Mouse (Mus musculus): ENCODE results near the gene Arhgap9. TPM values are rescaled to one million over a fixed set of nuclear protein-coding genes. Genes with fewer than 3 reads are reported as not detected.
"Not testable (repeated sequence)": the region's sequence is repeated elsewhere in the genome, so short reads cannot be mapped to it uniquely, and the experiment has no call there.

Gene Arhgap9
- polyA plus RNA-seq, 1 experiment from 2014 or later: 15.1 TPM

- Histone ChIP-seq H3K4me1 (replicated peaks) (peaks cover 42% of the 10 kb centered on the region), H3K27ac (peak within 1 kb of the TSS; percentile 92), H3K27me3 (no peaks in the 10 kb centered on the region), H3K9ac (peak within 1 kb of the TSS; percentile 96), H3K9me3 (replicated peaks) (no peaks in the 10 kb centered on the region), H3K4me3 (replicated peaks) (peak within 1 kb of the TSS; percentile 90), H3K4me2 (peak within 1 kb of the TSS; percentile 90), H3K36me3 (peaks cover 36% of the 10 kb centered on the region)
- DNase-seq (peak; percentile 90), ATAC-seq (ENCODE audit: low read depth) (peak; percentile 95)
- WGBS (ENCODE audit: insufficient replicate concordance): under 1% methylated on average over 65 of the region's 65 CpGs
These were observed 10.0 kb upstream of the Arhgap9 start, which contains the start of gene Mars for GRCm38 (mm10) chr10:127311476-127312355. Gene Mars (minus strand): TSS chr10:127311786.

- H3K27me3 ChIP-seq: no peaks in the 10 kb centered on the region
- DNase-seq (peak; percentile 79), ATAC-seq (ENCODE audit: low read depth) (peak; percentile 47)
- peak overlapping the region; percentile 96 for H3K9ac ChIP-seq
- peaks cover 30% of the 10 kb centered on the region for H3K36me3 ChIP-seq
- peak overlapping the region; percentile 90 for H3K4me2 ChIP-seq
- H3K9me3 ChIP-seq (replicated peaks): no peaks in the 10 kb centered on the region
- peaks cover 48% of the 10 kb centered on the region for H3K4me1 ChIP-seq (replicated peaks)
- H3K27ac ChIP-seq: peak overlapping the region; percentile 84
- H3K4me3 ChIP-seq (replicated peaks): peak overlapping the region; percentile 90
- 2% methylated on average over 4 of the region's 4 CpGs for WGBS (ENCODE audit: insufficient replicate concordance)
These were observed 9.4 kb upstream of the Arhgap9 start for GRCm38 (mm10) chr10:127312356-127312676.

DNA sequence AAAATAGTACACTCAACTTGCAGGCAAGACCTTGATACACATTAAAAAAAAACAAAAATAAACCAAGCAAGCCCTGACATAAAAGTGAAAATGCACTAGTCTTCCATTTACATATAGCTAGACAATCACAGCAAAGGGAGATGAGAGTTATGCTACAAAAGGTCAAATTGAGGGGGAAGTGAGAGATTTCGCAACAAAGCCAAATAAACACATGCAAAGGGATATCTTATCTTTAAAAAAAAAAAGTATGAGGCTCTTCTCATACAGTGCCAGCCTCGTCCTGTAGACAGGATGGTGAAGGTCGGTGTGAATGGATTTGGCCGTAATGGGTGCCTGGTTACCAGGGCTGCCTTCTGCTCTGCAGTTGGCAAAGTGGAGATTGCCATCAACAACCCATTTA is 8.9 kb upstream of the Arhgap9 start:
- Histone ChIP-seq H3K27ac (peak overlapping the region; percentile 84), H3K27me3 (no peaks in the 10 kb centered on the region), H3K4me2 (peak overlapping the region; percentile 90), H3K4me1 (replicated peaks) (peaks cover 53% of the 10 kb centered on the region), H3K9ac (peak overlapping the region; percentile 96; the same call in 1 of the 2 replicates), H3K9me3 (replicated peaks) (no peaks in the 10 kb centered on the region), H3K4me3 (replicated peaks) (peak overlapping the region; percentile 90; the same call in 1 of the 2 replicates), H3K36me3 (peaks cover 25% of the 10 kb centered on the region)
- DNase-seq (no peak), ATAC-seq (ENCODE audit: low read depth) (no peak)
- WGBS (ENCODE audit: insufficient replicate concordance): 43% methylated on average over 4 of the region's 4 CpGs

- H3K4me2 ChIP-seq; H3K27ac ChIP-seq; H3K4me3 ChIP-seq (replicated peaks); ATAC-seq (ENCODE audit: low read depth); H3K9me3 ChIP-seq (replicated peaks); DNase-seq; H3K27me3 ChIP-seq; H3K9ac ChIP-seq: not testable (repeated sequence)
- Histone ChIP-seq H3K4me1 (replicated peaks) (peaks cover 58% of the 10 kb centered on the region), H3K36me3 (peaks cover 18% of the 10 kb centered on the region)
- 81% methylated on average over 5 of the region's 5 CpGs for WGBS (ENCODE audit: insufficient replicate concordance)
These were observed 8.2 kb upstream of the Arhgap9 start for GRCm38 (mm10) chr10:127313516-127313915.

DNA sequence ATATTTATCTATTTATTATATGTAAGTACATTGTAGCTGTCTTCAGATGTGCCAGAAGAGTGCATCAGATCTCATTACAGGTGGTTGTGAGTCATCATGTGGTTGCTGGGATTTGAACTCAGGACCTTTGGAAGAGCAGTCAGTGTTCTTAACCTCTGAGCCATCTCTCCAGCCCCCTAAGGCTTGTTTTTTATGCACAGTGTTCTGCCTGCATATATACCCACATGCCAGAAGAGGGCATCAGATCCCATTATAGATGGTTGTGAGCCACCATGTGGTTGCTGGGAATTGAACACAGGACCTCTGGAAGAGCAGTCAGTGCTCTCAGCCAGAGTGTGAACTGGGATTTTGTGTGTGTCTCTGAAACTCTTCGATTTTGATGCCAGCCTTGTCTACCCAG is 6.8 kb upstream of the Arhgap9 start:
- H3K27ac ChIP-seq; H3K36me3 ChIP-seq; H3K9me3 ChIP-seq (replicated peaks); H3K27me3 ChIP-seq; H3K9ac ChIP-seq; DNase-seq; H3K4me3 ChIP-seq (replicated peaks); H3K4me2 ChIP-seq; ATAC-seq (ENCODE audit: low read depth): not testable (repeated sequence)
- peaks cover 51% of the 10 kb centered on the region for H3K4me1 ChIP-seq (replicated peaks)
- 59% methylated on average over 1 of the region's 1 CpGs for WGBS (ENCODE audit: insufficient replicate concordance)

- Histone ChIP-seq H3K9ac (no peak overlapping the region), H3K27me3 (no peaks in the 10 kb centered on the region), H3K9me3 (replicated peaks) (no peaks in the 10 kb centered on the region), H3K36me3 (no peaks in the 10 kb centered on the region), H3K4me3 (replicated peaks) (no peak overlapping the region), H3K27ac (peak overlapping the region; percentile 73), H3K4me2 (no peak overlapping the region), H3K4me1 (replicated peaks) (peaks cover 44% of the 10 kb centered on the region)
- WGBS (ENCODE audit: insufficient replicate concordance): 14% methylated on average over 2 of the region's 2 CpGs
- DNase-seq (no peak), ATAC-seq (ENCODE audit: low read depth) (peak; percentile 82)
These were observed 4.5 kb upstream of the Arhgap9 start for GRCm38 (mm10) chr10:127317277-127317676.

GRCm38 (mm10) chr10:127318009-127318408 is 3.8 kb upstream of the Arhgap9 start:
- DNase-seq (no peak), ATAC-seq (ENCODE audit: low read depth) (no peak)
- Histone ChIP-seq H3K9me3 (replicated peaks) (no peaks in the 10 kb centered on the region), H3K36me3 (no peaks in the 10 kb centered on the region), H3K27me3 (no peaks in the 10 kb centered on the region), H3K27ac (peak overlapping the region; percentile 73), H3K4me1 (replicated peaks) (peaks cover 44% of the 10 kb centered on the region), H3K4me2 (no peak overlapping the region), H3K9ac (no peak overlapping the region), H3K4me3 (replicated peaks) (no peak overlapping the region)
- WGBS (ENCODE audit: insufficient replicate concordance): 21% methylated on average over 4 of the region's 4 CpGs

GRCm38 (mm10) chr10:127319969-127320368 is 1.8 kb upstream of the Arhgap9 start:
- no peak for DNase-seq
- Histone ChIP-seq H3K4me3 (replicated peaks) (no peak overlapping the region), H3K9ac (no peak overlapping the region), H3K4me1 (replicated peaks) (peaks cover 57% of the 10 kb centered on the region), H3K27me3 (peaks cover 3% of the 10 kb centered on the region; the same call in 1 of the 2 replicates), H3K36me3 (no peaks in the 10 kb centered on the region), H3K4me2 (no peak overlapping the region), H3K27ac (no peak overlapping the region), H3K9me3 (replicated peaks) (no peaks in the 10 kb centered on the region)
- ATAC-seq (ENCODE audit: low read depth): no peak
- 76% methylated on average over 7 of the region's 7 CpGs for WGBS (ENCODE audit: insufficient replicate concordance)

DNA sequence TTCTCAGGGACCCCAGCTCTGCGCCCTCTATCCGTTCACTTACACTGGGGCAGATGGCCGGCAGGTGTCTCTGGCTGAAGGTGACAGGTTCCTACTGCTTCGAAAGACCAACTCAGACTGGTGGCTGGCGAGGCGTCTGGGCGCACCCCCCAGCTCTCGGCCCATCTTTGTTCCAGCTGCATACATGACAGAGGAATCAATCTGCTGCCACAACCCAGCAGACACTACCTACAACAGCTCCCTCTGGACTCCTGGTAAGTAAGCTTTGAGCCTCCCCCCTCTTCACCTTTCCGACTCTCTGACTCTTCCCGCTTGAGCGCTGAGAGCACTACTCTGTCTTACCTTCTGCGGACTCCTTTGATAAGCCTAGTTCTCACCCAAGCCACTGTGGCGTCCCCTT is 414 bp downstream of the Arhgap9 start:
- H3K27ac ChIP-seq: no peak overlapping the region
- H3K27me3 ChIP-seq: peaks cover 25% of the 10 kb centered on the region
- H3K4me2 ChIP-seq: no peak overlapping the region
- no peak for DNase-seq
- ATAC-seq (ENCODE audit: low read depth): no peak
- no peaks in the 10 kb centered on the region for H3K36me3 ChIP-seq
- 73% methylated on average over 13 of the region's 13 CpGs for WGBS (ENCODE audit: insufficient replicate concordance)
- no peak overlapping the region for H3K9ac ChIP-seq
- no peaks in the 10 kb centered on the region for H3K9me3 ChIP-seq (replicated peaks)
- H3K4me3 ChIP-seq (replicated peaks): no peak overlapping the region
- H3K4me1 ChIP-seq (replicated peaks): peaks cover 66% of the 10 kb centered on the region

DNA sequence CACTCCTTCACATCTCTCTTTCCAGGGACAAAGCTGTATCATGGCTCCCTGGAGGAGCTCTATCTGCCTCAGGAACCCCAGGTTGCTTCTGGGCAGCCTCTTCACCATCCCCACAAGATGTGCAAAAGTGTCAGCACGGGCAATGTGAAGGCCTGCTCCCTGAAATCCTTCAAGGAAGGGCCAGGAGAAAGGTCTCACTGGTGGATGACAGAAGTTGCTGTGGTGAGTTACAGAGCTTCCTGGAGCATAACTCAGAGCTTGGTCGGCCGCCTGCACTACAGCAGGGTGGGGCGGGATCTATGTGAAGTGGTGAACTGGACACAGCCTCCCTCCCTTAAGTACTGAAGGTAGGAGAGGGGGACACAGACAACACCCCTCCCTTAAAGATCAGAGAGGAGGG is 905 bp downstream of the Arhgap9 start:
- H3K36me3 ChIP-seq: no peaks in the 10 kb centered on the region
- no peak overlapping the region for H3K4me2 ChIP-seq
- no peaks in the 10 kb centered on the region for H3K9me3 ChIP-seq (replicated peaks)
- H3K4me1 ChIP-seq (replicated peaks): peaks cover 65% of the 10 kb centered on the region
- WGBS (ENCODE audit: insufficient replicate concordance): 48% methylated on average over 4 of the region's 4 CpGs
- peak overlapping the region; percentile 69 for H3K27ac ChIP-seq
- no peak for ATAC-seq (ENCODE audit: low read depth)
- DNase-seq: no peak
- 0 out of 2 replicates have a peak overlapping the region, but pooled peaks have one; percentile 36 for H3K4me3 ChIP-seq (replicated peaks)
- H3K27me3 ChIP-seq: peaks cover 30% of the 10 kb centered on the region
- H3K9ac ChIP-seq: no peak overlapping the region; the same call in 1 of the 2 replicates

- DNase-seq (no peak), ATAC-seq (ENCODE audit: low read depth) (no peak)
- Histone ChIP-seq H3K27me3 (peaks cover 32% of the 10 kb centered on the region), H3K27ac (peak overlapping the region; percentile 69), H3K4me2 (peak overlapping the region; percentile 44), H3K36me3 (no peaks in the 10 kb centered on the region), H3K4me1 (replicated peaks) (peaks cover 62% of the 10 kb centered on the region), H3K9ac (peak overlapping the region; percentile 39), H3K4me3 (replicated peaks) (peak overlapping the region; percentile 36), H3K9me3 (replicated peaks) (no peaks in the 10 kb centered on the region)
- 24% methylated on average over 17 of the region's 17 CpGs for WGBS (ENCODE audit: insufficient replicate concordance)
These were observed 1.5 kb downstream of the Arhgap9 start for GRCm38 (mm10) chr10:127323131-127323855.
